Mouse (Mus musculus) spleen, adult 2 months (tissue): ENCODE data around the gene Sec61a2.

Experiments used
- CTCF ChIP-seq: fragments of 200-500 bp; IDR thresholded peaks from 2 replicates; pipeline ENCODE4 v1.5.1; 2011; ENCODE audit warnings: mild to moderate bottlenecking, inconsistent platforms; ENCODE audit not compliant: insufficient read depth, insufficient read length, insufficient replicate concordance; ENCODE audit errors: extremely low read depth
- POLR2A ChIP-seq: fragments of 200-500 bp; IDR thresholded peaks from 2 replicates; pipeline ENCODE4 v1.6.1; 2011; ENCODE audit warnings: low read depth, low read length, inconsistent platforms

- TF ChIP-seq CTCF = no peak
- TF ChIP-seq POLR2A = no peak
Measured at GRCm38 (mm10) chr2:5929793-5930192, 34.6 kb upstream of the Sec61a2 start.
